Mouse (Mus musculus): ENCODE results near the gene A230050P20Rik.

- TF ChIP-seq CTCF (IDR thresholded peaks at IDR 0.05 in 2 of 3, conservative IDR thresholded peaks at IDR 0.05 in 1 of 3; ENCODE audit: control insufficient read depth in 1 of 3, insufficient read depth in 1 of 3, low read depth in 2 of 3, low read length in 3 of 3, poor library complexity in 1 of 3, severe bottlenecking in 1 of 3) = no peak
- no peak for TF ChIP-seq MYC (IDR thresholded peaks at IDR 0.05; ENCODE audit: low read depth, low read length)
- TF ChIP-seq POLR2A (IDR thresholded peaks at IDR 0.05; ENCODE audit: control insufficient read depth in 1 of 2, insufficient read depth in 1 of 2, low read depth in 1 of 2, low read length in 2 of 2, poor library complexity in 1 of 2) = no peak
- no peak for TF ChIP-seq MAFK (IDR thresholded peaks at IDR 0.05; ENCODE audit: borderline replicate concordance, low read depth, low read length)
- TF ChIP-seq E2F4 (IDR thresholded peaks at IDR 0.05; ENCODE audit: borderline replicate concordance, low read depth, low read length) = no peak
These were observed 29.5 kb downstream of the A230050P20Rik start for GRCm38 (mm10) chr9:20897736-20898510.
